Mouse (Mus musculus): Measurements from ENCODE around the gene Dock7. TPM values are rescaled to one million over a fixed set of nuclear protein-coding genes. Genes with fewer than 3 reads are reported as not detected.
A peak's percentile ranks its signal among the peaks of the same experiment; 100 is the strongest.

Gene Dock7
- total RNA-seq, 2 experiments from 2014 or later: 34.5 to 48.6 TPM

- DNase-seq: no peak
These were observed 524 bp upstream of the Dock7 start for GRCm38 (mm10) chr4:99121123-99121755.

- no peak for DNase-seq
These were observed 1.7 kb downstream of the Dock7 start for GRCm38 (mm10) chr4:99119051-99119450.

GRCm38 (mm10) chr4:99115797-99116196 is 4.9 kb downstream of the Dock7 start:
- DNase-seq: no peak

GRCm38 (mm10) chr4:99111670-99112069 is 9.0 kb downstream of the Dock7 start:
- no peak for DNase-seq

- no peak for DNase-seq
These were observed 11.9 kb downstream of the Dock7 start for GRCm38 (mm10) chr4:99108817-99109216.

GRCm38 (mm10) chr4:99102846-99103245 is 17.9 kb downstream of the Dock7 start:
- no peak for DNase-seq

GRCm38 (mm10) chr4:99100724-99101123 is 20.0 kb downstream of the Dock7 start:
- DNase-seq: no peak

GRCm38 (mm10) chr4:99091777-99092176 is 28.9 kb downstream of the Dock7 start:
- no peak for DNase-seq

- no peak for DNase-seq
These were observed 29.5 kb downstream of the Dock7 start for GRCm38 (mm10) chr4:99091151-99091701.

GRCm38 (mm10) chr4:99087760-99088485 is 32.8 kb downstream of the Dock7 start:
- no peak for DNase-seq

- no peak for DNase-seq
These were observed 36.9 kb downstream of the Dock7 start for GRCm38 (mm10) chr4:99083862-99084261.

GRCm38 (mm10) chr4:99081169-99081568 is 39.5 kb downstream of the Dock7 start:
- DNase-seq: no peak

- DNase-seq: no peak
These were observed 42.7 kb downstream of the Dock7 start for GRCm38 (mm10) chr4:99078005-99078404.

GRCm38 (mm10) chr4:99068806-99069205 is 51.9 kb downstream of the Dock7 start:
- DNase-seq: no peak

- no peak for DNase-seq
These were observed 56.2 kb downstream of the Dock7 start for GRCm38 (mm10) chr4:99064524-99064923.

- no peak for DNase-seq
These were observed 72.1 kb downstream of the Dock7 start for GRCm38 (mm10) chr4:99048581-99048980.

GRCm38 (mm10) chr4:99046471-99046870 is 74.2 kb downstream of the Dock7 start:
- DNase-seq: no peak

- DNase-seq: no peak
These were observed 75.9 kb downstream of the Dock7 start for GRCm38 (mm10) chr4:99044854-99045253.

GRCm38 (mm10) chr4:99032921-99033320 is 87.8 kb downstream of the Dock7 start:
- DNase-seq: peak; percentile 34

- DNase-seq: no peak
These were observed 90.0 kb downstream of the Dock7 start, which contains the start of gene Angptl3 for GRCm38 (mm10) chr4:99030686-99031085. Angptl3 (plus strand) TSS chr4:99030954.

GRCm38 (mm10) chr4:99028377-99028776 is 92.3 kb downstream of the Dock7 start:
- DNase-seq: no peak

- DNase-seq: no peak
These were observed 98.5 kb downstream of the Dock7 start for GRCm38 (mm10) chr4:99022221-99022620.

- no peak for DNase-seq
These were observed 109.7 kb downstream of the Dock7 start for GRCm38 (mm10) chr4:99011039-99011438.

GRCm38 (mm10) chr4:99006319-99006718 is 114.4 kb downstream of the Dock7 start:
- DNase-seq: no peak

Measured in adrenal gland, postnatal 10 days (tissue).